Mouse (Mus musculus): ENCODE results near the gene Fbxo40.

DNA sequence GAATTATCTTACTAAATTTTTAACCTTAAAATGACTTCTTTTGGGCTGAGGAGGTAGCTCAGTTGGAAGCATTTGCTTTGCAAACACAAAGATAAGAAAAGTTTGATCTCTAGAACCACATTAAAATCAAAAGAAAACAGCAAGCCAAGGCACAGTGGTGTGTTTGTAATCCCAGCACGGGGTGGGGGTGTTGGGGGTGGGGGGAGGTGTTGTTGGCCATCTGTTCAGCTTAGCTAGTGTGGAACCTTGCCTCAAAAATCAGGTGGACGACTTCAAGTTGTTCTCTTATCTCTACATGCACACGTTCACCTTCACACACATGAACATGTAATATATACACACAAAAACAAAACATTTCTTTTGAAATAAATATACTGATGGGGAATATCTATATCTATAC, 41.7 kb upstream of the Fbxo40 start:
- no peak for TF ChIP-seq POLR2A (IDR thresholded peaks at IDR 0.05; ENCODE audit: borderline replicate concordance, extremely low read depth, low read depth, low read length)
- no peak for TF ChIP-seq CTCF (IDR thresholded peaks at IDR 0.05; ENCODE audit: insufficient read depth, low read length)
